Mouse (Mus musculus) A20 (cell line): ENCODE data around the gene Pld2.
A peak's percentile ranks its signal among the peaks of the same experiment; 100 is the strongest.
"Not testable (repeated sequence)": the region's sequence is repeated elsewhere in the genome, so short reads cannot be mapped to it uniquely, and the experiment has no call there.

Experiments
- DNase-seq: peaks from one replicate; pipeline ENCODE4 v3.0.0-alpha.2; 2011; ENCODE audit warnings: low read depth, low spot score

Pld2 gene

DNA sequence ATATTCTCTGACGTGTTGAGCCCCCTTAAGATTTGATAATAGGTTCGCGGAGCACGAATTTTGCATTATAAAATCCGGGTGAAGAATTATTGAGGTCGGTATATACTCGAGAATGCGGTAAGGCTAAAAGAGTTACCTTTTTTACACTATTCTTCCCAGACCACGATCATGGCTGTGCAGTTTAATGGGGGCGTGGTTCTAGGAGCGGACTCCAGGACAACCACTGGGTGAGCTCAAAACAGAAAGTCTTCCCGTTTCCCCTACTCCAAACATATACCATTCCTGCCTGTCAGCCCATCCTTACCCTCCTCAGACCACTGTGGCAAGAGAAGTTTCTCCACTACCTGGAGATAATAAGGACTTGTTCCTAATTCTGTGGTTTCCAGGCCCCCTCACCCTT, 14.1 kb upstream of the Pld2 start:
- DNase-seq, result no peak

- no peak for DNase-seq
Measured at GRCm38 (mm10) chr11:70526211-70526610, 13.7 kb upstream of the Pld2 start.

DNA sequence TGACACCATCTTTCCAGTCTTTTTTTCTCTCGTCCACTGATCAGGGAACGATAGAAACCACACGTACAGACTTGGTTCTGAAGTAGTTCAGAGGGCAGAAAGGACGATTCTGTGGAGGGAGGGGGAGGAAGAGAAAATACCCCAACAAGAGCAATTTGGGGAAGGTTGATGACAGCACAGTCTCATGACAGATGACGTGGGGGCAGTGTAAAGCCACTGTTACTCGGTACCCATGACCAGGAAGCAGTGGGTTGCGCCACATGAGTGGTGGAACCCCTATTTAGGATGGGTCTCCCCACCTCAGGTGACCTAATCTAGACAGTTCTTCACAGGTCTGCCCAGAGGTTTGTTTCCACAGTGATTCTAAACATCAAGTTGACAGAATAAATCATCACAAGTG, 11.3 kb upstream of the Pld2 start:
- DNase-seq, result no peak

GRCm38 (mm10) chr11:70531065-70531464, 8.8 kb upstream of the Pld2 start:
- not testable (repeated sequence) for DNase-seq

DNA sequence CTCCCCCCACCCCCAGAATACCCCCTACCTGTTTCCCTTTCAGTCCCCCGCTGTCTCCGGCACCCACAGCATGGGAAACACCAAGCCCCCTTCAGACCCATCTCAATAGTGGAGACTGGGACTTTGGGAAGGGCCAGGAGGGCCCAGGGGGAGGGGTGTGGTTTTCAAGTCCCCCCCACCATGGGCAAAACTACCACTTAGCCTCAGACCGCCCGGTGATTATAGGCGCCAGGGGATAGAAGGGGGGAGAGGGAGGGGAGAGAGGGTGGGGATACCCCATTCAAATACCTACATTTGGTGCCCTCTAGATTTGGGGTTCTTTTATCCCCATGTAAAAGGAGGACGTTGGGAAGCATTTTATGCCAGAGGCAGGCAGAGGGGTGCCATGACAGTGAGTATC, 7.0 kb upstream of the Pld2 start, which contains the start of gene Gm40193:
Gene Gm40193 (minus strand): TSS at position 101 of the 400 bp plus-strand sequence.
- no peak for DNase-seq

DNA sequence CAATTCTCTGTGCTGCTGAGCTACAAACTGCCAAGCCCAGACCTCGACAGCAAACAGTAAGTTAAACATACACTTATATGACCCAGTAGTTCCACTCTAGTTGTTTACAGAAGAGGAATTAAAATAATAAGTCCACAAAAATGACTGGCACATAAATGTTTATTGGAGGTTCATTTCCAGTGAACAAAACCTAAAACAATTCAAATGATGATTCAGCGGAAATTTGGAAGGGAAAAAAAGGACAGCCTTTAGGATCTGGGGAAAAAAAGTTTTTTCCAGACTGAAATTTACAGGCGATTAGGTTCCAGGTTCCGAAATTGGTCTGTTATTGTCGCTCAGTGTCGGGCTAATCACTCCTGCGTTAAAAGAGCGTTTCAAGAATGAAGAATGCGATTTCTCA, 441 bp upstream of the Pld2 start:
- DNase-seq, result no peak

DNA sequence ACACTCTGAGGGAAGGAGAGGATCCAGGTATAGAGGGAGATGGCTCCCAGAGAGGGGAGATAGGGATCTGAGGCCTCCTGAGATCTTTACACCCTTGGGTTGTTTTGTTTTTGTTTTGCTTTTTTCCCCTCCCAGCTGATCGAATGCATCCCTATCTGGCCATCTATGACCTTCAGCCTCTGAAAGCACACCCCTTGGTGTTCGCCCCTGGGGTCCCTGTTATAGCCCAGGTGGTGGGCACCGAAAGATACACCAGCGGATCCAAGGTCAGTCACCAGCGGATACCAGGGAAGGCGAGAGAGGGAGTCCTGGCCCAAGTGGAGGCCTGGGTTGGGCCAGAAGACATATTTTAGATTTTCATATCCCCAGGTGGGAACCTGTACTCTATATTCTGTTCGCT, 1.1 kb downstream of the Pld2 start:
- no peak for DNase-seq

DNA sequence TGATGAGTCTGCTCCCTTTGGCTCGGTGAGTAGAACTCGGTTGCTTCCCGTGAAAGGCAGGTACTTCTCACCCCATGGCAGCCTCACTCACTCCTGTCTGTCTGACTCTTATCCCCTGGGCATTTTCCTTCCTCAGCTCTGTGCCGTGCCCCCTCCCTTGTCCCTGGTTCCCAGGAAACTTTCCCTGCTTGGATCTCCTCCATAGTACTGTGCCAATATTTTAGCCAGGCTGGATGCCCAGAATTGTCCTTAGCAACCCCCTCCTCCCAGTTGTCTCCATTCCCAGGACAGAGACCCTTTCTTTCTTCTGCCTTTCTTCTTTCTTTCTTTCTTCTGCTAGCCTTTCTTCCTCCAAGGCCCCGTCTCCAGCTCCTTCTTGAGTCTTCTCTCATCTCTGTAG, 1.6 kb downstream of the Pld2 start:
- no peak for DNase-seq

GRCm38 (mm10) chr11:70544496-70544895, 4.6 kb downstream of the Pld2 start:
- no peak for DNase-seq

DNA sequence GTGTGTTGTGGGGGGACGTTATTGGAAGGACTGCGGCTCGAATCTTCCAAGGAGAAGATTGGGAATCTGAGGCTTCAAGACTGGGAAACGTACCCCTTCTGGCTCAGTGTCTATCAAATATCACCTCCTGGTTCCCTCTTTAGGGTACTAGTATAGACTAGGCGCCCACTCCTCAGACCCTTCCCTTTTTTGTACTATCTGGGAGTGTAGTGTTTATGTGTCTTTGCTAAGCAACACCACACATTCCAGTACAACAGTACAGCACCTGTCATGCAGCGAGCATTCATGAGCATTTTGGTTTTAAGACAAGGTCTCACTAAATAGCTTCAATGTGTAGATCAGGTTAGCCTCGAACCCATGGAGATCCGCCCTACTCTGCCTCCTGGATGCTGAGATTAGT, 11.7 kb downstream of the Pld2 start:
- DNase-seq, result no peak

GRCm38 (mm10) chr11:70553940-70554339, 14.1 kb downstream of the Pld2 start:
- no peak for DNase-seq

GRCm38 (mm10) chr11:70557545-70557944, 17.7 kb downstream of the Pld2 start:
- DNase-seq, result no peak

- no peak for DNase-seq
Measured at GRCm38 (mm10) chr11:70561937-70562286, 22.0 kb downstream of the Pld2 start.

GRCm38 (mm10) chr11:70562287-70562994, 22.6 kb downstream of the Pld2 start, which contains the start of gene Mink1:
Mink1 (plus strand) TSS chr11:70562881.
- peak; percentile 94 for DNase-seq

GRCm38 (mm10) chr11:70562995-70563469, 23.2 kb downstream of the Pld2 start:
- no peak for DNase-seq

DNA sequence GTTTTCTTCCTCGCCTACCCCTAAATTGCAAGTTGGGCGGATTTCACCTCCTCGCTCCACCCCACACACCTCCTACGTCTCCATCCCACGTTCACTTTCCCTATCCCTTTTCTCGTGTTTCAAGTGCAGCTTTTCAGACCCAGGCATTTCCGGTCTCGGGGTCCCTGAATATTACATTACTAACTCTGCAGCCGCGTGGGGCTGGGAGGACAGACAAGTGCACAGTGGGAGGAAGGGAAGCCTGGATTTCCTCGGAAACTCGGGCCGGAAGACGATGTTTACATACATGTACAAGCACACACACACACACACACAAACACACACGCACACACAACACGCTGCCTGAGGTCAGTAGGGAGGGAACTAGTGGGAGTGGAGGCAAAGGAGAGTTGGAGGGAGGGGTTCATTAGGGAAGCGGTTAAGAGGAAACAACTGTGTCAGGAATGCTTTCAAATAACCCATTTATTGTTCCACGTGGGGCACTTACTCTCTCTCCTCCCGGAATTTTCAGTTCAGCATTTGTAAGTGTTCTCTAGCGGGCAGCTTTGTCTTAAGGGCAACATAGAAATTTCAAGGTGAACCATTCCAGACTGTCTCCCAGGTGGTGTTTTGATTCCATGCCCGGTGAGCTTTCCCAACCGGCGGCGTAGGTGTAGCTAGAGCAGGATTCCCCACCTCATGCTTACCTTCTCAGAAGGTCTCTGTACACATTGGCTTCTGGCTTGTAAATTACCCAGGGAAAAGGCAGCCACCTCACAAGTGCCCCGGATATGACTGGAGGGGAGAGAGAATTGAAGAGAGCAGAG, 23.8 kb downstream of the Pld2 start:
- peak; percentile 52 for DNase-seq

DNA sequence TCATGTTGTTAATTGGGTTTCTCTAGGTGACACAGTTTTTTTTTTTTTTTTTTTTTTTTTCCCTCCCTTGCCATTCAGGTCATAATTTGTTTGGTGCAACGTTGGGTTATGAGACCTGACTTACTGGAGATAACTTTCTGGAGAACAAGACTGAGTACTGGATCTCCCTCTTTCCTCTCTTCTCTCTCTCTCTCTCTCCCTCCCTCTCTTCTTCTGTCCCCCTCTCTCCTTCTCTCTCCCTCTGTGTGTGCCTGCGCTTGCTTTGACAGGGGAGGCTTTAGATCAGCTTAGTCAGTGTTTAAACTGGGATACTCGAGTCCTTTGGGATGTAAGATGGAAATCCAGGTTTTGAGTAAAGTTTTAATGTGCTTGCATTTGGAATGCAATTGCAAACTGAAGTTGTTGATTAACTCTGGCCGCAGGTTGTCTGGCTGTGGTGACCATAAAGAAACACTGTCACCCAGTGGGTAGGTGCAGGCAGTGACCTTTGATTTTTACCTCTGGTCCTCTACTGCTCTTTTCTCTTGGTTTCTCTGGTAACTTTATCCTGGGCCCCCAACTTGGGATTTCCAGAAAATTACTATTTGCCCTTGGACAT, 24.5 kb downstream of the Pld2 start:
- no peak for DNase-seq

- DNase-seq, result no peak
Measured at GRCm38 (mm10) chr11:70566586-70566985, 26.7 kb downstream of the Pld2 start.

DNA sequence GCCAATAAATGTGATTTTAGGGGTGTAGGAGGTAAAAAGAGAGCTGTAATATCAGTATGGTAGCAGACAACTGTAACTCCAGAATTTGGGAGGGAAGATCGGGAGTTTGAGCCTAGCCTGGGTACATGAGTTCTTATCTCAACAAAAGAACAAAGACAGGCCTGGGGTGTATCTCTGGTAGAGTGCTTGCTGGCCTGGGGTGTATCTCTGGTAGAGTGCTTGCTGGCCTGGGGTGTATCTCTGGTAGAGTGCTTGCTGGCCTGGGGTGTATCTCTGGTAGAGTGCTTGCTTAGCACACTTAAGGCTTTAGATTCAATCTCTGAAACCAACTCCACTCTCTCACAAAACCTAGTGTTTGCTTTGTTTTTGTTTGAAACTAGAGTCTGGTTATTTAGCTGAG, 30.8 kb downstream of the Pld2 start:
- not testable (repeated sequence) for DNase-seq

DNA sequence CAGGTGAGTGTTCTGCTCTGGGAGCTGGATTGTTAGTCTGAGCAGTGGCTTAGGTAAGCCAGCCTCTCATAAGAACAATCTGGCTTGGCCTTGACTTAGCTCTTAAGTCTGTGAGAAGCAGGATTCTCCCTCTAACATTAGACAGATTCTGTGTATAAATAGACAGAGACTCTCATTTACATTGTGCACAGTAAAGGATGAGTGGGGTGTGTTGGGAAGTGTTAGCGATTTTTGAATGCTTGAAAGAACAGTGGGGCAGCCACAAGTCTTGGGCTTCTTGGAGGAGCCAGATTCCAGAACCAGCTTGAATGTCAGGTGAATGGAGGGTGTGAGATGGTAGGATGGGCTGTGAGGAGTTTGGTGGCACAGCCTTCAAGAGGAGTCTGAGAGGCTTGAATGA, 31.8 kb downstream of the Pld2 start:
- DNase-seq, result no peak

- DNase-seq, result no peak
Measured at GRCm38 (mm10) chr11:70572348-70572902, 32.6 kb downstream of the Pld2 start.

DNA sequence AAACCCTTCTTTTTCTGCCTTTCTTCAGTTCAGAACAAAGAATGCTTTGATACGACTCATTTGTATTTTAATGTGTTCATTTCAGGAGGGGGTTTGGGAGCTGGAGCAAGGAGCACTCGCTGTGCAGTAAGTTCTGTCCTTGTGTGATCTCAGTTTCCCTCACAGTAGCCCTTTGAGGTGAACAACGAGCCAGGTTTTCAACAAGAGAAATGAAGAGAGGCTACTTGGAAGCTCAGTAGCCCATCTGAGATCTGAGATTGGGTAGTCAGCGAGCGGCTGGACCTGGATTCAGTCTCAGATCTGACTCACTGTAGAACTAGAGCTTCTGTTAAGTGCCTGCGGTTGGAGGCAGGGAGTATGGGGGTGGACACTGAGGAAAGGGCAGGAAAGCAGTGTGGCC, 34.0 kb downstream of the Pld2 start:
- DNase-seq, result no peak
